Mouse (Mus musculus) Patski (cell line): Measurements from ENCODE around the gene 1700057G04Rik. TPM values are rescaled to one million over a fixed set of nuclear protein-coding genes. Genes with fewer than 3 reads are reported as not detected.

Experiments used
- ATAC-seq: fragments of 100-300 bp; one replicate; pipeline ENCODE4 v1.8.0; 2021
- CTCF ChIA-PET: fragments of 350-600 bp; sonication (Branson Sonifier 250); formaldehyde crosslinking; loops from one replicate; lab custom pipeline; 2022; ENCODE audit warnings: inconsistent platforms; lab: Charles Lee
- POLR2A ChIA-PET: fragments of 350-600 bp; sonication (Branson Sonifier 250); formaldehyde crosslinking; loops from one replicate; lab custom pipeline; 2022; ENCODE audit warnings: antibody characterized with exemption, inconsistent platforms; lab: Charles Lee
- DNase-seq: peaks from one replicate; pipeline ENCODE4 v3.0.0-alpha.2; 2011; ENCODE audit warnings: low read depth, low spot score
- H3K27me3 ChIP-seq: fragments of 371-371 bp; one replicate; pipeline ENCODE4 v1.5.1; 2021
- CTCF ChIP-seq: fragments of 100-300 bp; IDR thresholded peaks from one replicate; pipeline ENCODE4 v1.5.1; 2021
- in situ Hi-C: fragments of 300-500 bp; cut with MboI; formaldehyde crosslinking; loops from 3 replicates; pipeline ENCODE4 v1.11.1; 2018; ENCODE audit warnings: low pct_unique_long_range_greater_than_20kb, mixed read lengths
- polyA plus RNA-seq: library from polyadenylated mRNA; unstranded; gene quantifications from one replicate; pipeline ENCODE4 v1.2.3, GENCODE M21; 2021

1700057G04Rik gene
- polyA plus RNA-seq, 1 experiment from 2014 or later, result not detected

GRCm38 (mm10) chr9:92375378-92375777 is 66.2 kb downstream of the 1700057G04Rik start:
- ATAC-seq, result no peak
- in situ Hi-C loops, result no loop called here
- no peak for DNase-seq
- peak; percentile 47 for TF ChIP-seq CTCF
- H3K27me3 ChIP-seq, result no peaks in the 10 kb centered on the region
- CTCF ChIA-PET, result interaction anchor here (0.6 to 1.8 kb wide), 4 partner anchors 15 to 173 kb away, joined by 3 to 4 read pairs (median 4); partner anchors contain the start of gene Plscr2
- POLR2A ChIA-PET, result interaction anchor here (0.7 kb wide), 1 partner anchor 163 kb away, joined by 5 read pairs; no protein-coding TSS in a partner anchor

GRCm38 (mm10) chr9:92377967-92378366 is 68.8 kb downstream of the 1700057G04Rik start:
- H3K27me3 ChIP-seq, result no peaks in the 10 kb centered on the region
- ATAC-seq (no peak), DNase-seq (no peak)
- TF ChIP-seq CTCF, result no peak
- in situ Hi-C loops, result no loop called here
- POLR2A ChIA-PET, result no interaction called here
- CTCF ChIA-PET, result interaction anchor here (1.2 kb wide), 1 partner anchor 10 kb away, joined by 4 read pairs; no protein-coding TSS in a partner anchor

GRCm38 (mm10) chr9:92379240-92379639 is 70.1 kb downstream of the 1700057G04Rik start:
- ATAC-seq, result no peak
- POLR2A ChIA-PET, result no interaction called here
- CTCF ChIA-PET, result interaction anchor here (1.1 kb wide), 1 partner anchor 166 kb away, joined by 4 read pairs; no protein-coding TSS in a partner anchor
- no peak for TF ChIP-seq CTCF
- in situ Hi-C loops, result no loop called here
- no peaks in the 10 kb centered on the region for H3K27me3 ChIP-seq
- no peak for DNase-seq

- ATAC-seq (no peak), DNase-seq (no peak)
- CTCF ChIA-PET, result interaction anchor here (0.8 kb wide), 1 partner anchor 8 kb away, joined by 3 read pairs; no protein-coding TSS in a partner anchor
- TF ChIP-seq CTCF, result no peak
- in situ Hi-C loops, result loop anchor here (10.0 kb wide), 1 partner anchor 231 kb away; no protein-coding TSS in a partner anchor
- POLR2A ChIA-PET, result no interaction called here
- no peaks in the 10 kb centered on the region for H3K27me3 ChIP-seq
Observed at GRCm38 (mm10) chr9:92383415-92383814, 74.2 kb downstream of the 1700057G04Rik start.

- POLR2A ChIA-PET, result no interaction called here
- no peak for TF ChIP-seq CTCF
- peak; percentile 43 for DNase-seq
- no peaks in the 10 kb centered on the region for H3K27me3 ChIP-seq
- in situ Hi-C loops, result loop anchor here (10.0 kb wide), 1 partner anchor 230 kb away; no protein-coding TSS in a partner anchor
- CTCF ChIA-PET, result interaction anchor here (1.0 kb wide), 1 partner anchor 57 kb away, joined by 3 read pairs; no protein-coding TSS in a partner anchor
- ATAC-seq, result peak; percentile 98
Observed at GRCm38 (mm10) chr9:92384401-92384800, 75.2 kb downstream of the 1700057G04Rik start.

- no peaks in the 10 kb centered on the region for H3K27me3 ChIP-seq
- in situ Hi-C loops, result loop anchor here (10.0 kb wide), 1 partner anchor 229 kb away; no protein-coding TSS in a partner anchor
- no peak for DNase-seq
- TF ChIP-seq CTCF, result no peak
- ATAC-seq, result no peak
- ChIA-PET CTCF (no interaction called here), POLR2A (interaction anchor here (0.6 kb wide), 1 partner anchor 15 kb away, joined by 3 read pairs; no protein-coding TSS in a partner anchor)
Observed at GRCm38 (mm10) chr9:92385831-92386230, 76.7 kb downstream of the 1700057G04Rik start.

GRCm38 (mm10) chr9:92386871-92387270 is 77.7 kb downstream of the 1700057G04Rik start:
- no peak for ATAC-seq
- in situ Hi-C loops, result loop anchor here (10.0 kb wide), 1 partner anchor 228 kb away; no protein-coding TSS in a partner anchor

GRCm38 (mm10) chr9:92387404-92387803 is 78.2 kb downstream of the 1700057G04Rik start:
- ChIA-PET CTCF (interaction anchor here (1.1 kb wide), 1 partner anchor 15 kb away, joined by 3 read pairs; no protein-coding TSS in a partner anchor), POLR2A (no interaction called here)
- TF ChIP-seq CTCF, result no peak
- ATAC-seq, result no peak
- no peak for DNase-seq
- in situ Hi-C loops, result loop anchor here (10.0 kb wide), 1 partner anchor 227 kb away; no protein-coding TSS in a partner anchor
- H3K27me3 ChIP-seq, result no peaks in the 10 kb centered on the region

More at GRCm38 (mm10) chr9:92386871-92387270, 77.7 kb downstream of the 1700057G04Rik start:
- H3K27me3 ChIP-seq, result no peaks in the 10 kb centered on the region
- no peak for TF ChIP-seq CTCF
- DNase-seq, result no peak
- CTCF ChIA-PET, result no interaction called here
- POLR2A ChIA-PET, result no interaction called here

- CTCF ChIA-PET, result interaction anchor here (1.3 kb wide), 1 partner anchor 10 kb away, joined by 4 read pairs; no protein-coding TSS in a partner anchor
- in situ Hi-C loops, result no loop called here
- ATAC-seq (no peak), DNase-seq (no peak)
- H3K27me3 ChIP-seq, result no peaks in the 10 kb centered on the region
- TF ChIP-seq CTCF, result no peak
- POLR2A ChIA-PET, result no interaction called here
Observed at GRCm38 (mm10) chr9:92402628-92403027, 93.5 kb downstream of the 1700057G04Rik start.

Other genes with a start within 250 kb of the 1700057G04Rik start
- gene Plscr5, start 116.4 kb upstream of the 1700057G04Rik start, polyA plus RNA-seq, result not detected
- gene Plscr1, start 59.6 kb upstream of the 1700057G04Rik start, polyA plus RNA-seq, result 98.8 TPM
- 199 TPM for gene Plscr2, start 33.8 kb upstream of the 1700057G04Rik start, polyA plus RNA-seq
- 2.3 TPM for gene Plscr4, start 148.0 kb downstream of the 1700057G04Rik start, polyA plus RNA-seq
- 120 TPM for gene Plod2, start 232.8 kb downstream of the 1700057G04Rik start, polyA plus RNA-seq